Mouse (Mus musculus) brain, embryonic 18.5 days (tissue): ENCODE measurements around the gene Fbxo34.

Experiments
- DNase-seq: peaks from one replicate; pipeline ENCODE4 v3.0.0-alpha.2; 2012; ENCODE audit warnings: low read depth, low spot score

The Fbxo34 gene

DNA sequence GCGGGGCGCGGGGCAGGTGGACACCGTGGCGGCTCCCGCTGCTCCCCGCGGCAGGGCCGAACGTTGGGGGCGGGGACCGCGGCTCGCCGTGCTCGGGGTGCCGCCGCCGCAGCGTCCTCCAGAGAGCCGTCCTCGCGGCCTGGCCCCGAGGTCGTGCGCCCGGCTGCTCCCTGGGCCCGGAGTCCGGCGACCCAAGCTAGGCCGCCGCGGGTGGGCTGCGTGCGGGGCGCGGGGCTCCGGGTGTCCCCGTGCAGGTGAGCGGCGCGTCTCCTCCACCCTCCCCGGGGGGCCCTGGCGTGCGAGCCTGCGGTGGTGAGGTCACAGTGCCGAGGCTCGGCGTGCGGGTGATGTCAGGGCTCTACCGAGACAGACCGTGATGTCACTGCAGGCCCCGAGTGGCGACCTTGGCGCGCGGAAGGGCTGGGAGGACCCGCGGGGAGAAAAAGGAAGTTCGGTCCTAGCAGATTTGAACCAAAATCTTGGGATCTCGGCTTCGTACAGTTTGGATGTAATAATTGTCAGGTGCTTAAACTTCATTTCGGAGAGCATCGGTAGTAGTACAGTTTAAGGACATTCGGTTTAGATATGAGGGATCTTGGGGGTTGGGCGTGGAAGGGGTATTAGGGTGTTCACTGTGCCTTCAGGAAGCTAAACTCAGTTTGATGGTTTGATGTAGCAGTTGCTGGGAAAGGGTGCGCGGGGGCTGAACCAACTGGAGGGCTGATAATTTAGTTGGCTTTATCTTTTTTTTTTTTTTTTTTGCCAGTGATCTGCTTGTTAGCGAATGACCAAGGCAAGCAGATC lies 22.7 kb downstream of the Fbxo34 start:
- DNase-seq = no peak

DNA sequence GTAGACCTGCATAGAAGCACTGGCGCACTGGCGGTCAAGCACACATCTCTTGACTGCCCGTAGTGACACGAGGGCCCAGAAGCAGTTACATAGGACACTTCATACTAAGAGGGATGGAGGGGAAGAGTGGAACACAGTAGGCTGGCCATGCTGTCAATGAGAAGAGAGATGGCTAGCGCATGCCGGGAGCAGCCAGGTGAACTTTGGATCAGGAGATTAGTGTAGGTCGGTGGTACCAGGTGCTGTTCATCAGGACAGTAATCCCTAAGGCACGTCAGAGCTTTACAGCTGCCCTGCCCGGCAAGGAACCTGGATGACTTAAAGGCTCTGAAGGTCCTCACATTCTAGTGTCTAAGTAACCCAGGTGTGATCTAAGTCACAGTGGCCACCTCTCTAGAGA lies 23.7 kb downstream of the Fbxo34 start:
- DNase-seq = no peak

DNA sequence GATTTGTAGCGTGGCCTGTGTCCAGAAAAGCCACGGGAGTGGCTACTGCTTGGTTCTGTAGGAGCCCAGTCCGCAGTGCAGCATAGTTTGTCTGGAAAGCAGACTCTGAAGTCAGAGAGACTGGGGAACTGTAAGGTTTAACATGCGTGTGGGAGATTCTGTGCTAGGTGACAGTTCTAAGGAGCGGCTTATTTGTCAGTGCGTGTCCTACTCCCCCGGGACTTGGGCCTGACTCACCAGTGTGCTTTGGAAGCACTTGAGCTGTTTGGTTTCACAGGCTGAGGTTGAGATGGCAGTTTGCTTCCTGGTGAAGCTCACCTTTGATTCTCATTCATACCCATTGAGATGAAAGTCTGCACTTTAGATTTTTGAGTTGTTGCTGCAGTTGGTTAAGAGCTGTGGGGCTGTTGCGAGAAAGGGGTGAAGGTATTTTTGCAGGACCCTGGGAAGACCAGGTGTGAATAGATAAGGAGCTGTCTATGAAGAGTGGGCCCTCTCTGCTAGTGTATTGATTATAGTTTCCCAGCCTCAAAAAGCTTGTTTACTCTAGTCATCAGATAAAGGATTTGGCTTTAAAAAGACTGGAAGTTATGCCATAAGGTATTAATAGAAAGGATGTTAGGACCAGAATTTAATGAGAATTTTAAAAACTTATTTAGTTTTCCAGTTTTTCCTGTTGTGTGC lies 24.5 kb downstream of the Fbxo34 start:
- DNase-seq = no peak

DNA sequence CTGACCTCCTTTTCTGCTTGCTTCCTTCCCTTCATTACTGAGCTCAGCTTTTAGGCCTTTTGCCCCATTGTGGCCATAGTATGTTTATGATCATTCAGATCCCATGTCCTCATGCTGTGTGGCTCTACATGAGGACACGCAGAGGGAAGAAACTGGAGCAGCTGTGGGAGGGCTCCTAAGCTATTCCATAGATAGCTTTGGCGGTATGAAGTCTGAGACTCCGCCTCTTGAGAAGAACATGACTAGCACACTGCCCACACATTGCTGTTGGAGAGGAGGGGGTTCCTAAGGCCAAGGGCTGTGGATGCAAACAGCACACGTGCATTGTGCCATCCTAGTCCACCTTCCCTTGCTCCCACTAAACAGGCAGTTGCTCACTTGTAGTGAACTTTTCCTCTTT lies 26.0 kb downstream of the Fbxo34 start:
- DNase-seq = no peak

DNA sequence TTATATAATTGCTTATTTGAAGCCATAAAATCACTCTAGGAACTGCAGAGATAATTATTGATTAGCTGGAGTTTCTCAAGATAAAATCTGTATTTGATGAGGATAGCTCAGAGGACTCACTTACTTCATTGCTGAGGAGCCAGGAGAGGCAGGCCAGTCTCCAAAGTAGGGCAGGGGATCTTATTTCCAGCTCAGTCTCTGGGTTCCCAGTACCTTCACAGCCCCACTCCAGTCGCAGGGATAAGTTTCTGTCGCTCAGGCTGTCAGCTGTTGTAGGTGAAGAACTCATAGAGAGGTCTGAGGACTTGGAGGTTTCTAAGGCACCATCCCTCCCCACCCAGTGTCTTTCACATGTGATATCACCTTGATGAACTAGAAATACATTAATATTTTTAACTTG lies 27.5 kb downstream of the Fbxo34 start:
- DNase-seq = no peak

DNA sequence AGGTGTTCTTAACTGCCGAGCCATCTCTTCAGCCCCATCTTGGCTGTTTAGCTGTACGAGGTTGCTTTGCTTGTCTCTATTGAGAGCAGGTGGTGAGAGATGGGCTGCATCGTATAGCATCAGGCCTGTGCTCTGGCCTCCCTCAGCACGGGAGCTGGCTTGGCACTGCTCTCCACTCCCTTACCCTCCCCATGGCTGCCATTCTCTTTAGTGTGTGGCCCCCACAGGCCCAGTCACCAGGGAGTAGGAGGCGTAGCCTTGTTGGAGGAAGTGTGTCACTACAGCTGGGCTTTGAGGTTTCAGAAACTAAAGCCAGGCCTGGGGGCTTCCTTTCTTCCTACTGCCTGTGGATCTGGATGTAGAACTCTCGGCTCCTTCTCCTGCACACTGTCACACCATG lies 32.0 kb downstream of the Fbxo34 start:
- DNase-seq = no peak

DNA sequence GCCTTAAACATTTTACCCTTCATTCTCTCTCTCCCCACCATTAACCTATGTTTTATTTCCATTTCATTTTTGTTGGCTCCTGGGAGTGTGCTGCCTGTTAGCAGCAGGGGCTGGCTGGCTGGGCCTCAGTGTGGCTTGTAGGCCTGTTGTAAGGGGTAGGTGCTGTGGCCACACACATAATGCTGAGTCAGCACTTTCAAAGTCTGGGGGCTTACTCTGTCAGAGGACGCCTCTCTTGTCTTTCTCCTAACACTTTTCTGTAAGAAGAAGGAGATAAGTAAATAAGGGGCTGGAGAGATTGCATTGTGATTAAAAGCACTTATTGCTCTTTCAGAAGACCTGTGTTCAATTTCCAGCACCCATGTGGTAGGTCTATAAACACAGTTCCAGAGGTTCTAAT lies 32.9 kb downstream of the Fbxo34 start:
- DNase-seq = no peak

DNA sequence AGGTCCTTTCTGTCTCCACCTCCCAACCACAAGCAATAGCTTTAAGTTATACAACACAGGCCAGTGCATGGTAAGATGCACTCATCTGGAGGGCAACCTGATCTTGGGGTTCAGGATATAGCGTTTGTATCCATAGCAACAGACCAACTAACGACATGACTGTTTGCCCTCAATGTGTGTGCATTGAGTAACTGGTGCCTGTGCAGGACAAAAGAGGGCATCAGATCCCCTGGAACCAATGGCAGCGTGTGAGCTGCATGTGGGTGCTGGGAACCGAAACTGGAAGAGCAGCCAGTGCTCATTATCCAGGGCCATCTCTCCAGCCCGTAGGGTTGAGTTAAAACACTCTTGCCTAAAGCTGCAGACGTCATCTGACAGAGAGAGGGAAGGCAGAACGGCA lies 38.5 kb downstream of the Fbxo34 start:
- DNase-seq = no peak

DNA sequence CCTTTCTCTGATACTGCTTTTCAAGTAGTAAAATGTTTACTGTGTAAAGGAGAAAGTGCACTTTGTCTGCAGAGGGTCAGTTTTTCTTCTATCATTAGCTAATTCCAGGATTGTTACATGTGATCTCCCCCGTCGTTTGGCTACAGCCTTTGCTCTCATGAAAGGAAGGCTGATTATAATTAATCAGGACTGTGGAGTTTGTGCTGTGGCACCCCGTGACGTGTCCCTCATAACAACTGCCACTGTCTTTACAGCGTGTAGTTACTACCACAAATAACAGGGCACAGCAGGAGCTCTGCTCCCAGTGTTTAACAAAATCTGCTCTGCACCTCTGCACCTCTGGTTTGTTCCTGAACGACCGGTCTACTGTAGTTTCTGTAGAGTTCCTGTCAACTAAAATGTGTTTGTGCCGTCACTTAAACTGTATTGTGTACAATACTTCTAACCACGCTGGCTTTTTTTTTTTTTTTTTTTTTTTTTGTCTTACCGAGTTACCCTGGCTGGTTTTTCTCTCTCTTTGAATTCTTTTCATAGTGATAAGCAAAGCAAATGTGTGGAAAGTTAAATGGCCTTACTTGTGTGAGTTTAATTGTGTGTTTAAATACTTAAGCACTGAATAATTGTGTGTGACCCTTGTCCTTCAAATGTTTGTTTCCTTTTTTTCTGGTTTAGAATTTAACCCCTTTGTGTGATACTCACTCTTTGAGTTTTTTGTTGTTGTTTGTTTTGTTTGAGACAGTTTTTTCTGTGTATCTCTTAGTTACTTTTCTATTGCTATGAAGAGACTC lies 39.3 kb downstream of the Fbxo34 start:
- no peak for DNase-seq

DNA sequence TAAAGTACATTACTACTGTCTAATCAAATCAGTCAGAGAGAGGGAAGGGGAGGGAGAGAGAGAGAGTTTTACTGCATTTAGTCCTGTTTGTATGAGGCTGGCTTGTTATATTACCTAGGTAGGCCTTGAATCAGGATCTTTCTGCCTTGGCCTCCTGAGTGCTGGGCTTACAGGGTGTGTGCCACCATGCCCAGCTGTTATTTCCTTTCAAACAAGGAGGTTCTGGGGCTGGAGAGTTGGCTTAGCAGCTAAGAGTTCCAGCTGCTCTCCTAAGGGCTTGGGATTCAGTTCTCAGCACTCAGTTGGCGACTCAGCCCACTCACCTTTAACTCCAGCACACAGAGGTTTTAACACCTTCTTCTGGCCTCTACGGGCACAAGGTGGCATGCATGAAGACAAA lies 40.5 kb downstream of the Fbxo34 start:
- DNase-seq = no peak

DNA sequence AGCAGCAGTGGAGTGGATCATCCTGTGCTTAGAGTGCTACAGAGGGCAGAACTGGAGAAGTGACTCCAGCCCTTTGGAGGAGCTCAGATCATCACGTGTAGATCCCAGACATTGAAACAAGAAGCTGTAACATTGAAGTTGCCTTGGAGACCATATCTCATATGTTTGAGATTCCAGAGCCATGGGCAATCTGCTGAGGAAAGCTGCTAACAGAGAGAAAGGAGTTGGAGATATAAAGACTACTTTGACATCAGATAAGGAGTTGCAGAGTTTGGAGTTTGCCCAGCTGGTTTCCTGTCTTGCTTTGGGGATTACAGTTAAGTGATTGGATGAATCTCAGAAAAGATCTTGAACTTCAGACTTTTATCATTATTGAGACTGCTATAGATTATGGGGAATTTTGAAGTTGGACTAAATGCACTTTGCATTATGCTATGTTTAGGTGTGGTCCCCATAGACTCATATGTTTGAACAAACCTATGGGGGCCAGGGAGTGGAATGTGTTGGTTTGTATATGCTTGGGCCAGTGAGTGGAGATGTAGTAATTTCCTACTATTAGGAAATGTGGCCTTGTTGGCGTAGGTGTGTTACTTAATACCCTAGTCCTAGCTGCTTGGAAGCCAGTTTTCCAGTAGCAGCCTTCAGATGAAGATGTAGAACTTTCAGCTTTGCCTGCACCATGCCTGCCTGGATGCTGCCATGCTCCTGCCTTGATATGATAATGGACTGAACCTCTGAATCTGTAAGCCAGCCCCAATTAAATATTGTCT lies 43.6 kb downstream of the Fbxo34 start:
- no peak for DNase-seq

DNA sequence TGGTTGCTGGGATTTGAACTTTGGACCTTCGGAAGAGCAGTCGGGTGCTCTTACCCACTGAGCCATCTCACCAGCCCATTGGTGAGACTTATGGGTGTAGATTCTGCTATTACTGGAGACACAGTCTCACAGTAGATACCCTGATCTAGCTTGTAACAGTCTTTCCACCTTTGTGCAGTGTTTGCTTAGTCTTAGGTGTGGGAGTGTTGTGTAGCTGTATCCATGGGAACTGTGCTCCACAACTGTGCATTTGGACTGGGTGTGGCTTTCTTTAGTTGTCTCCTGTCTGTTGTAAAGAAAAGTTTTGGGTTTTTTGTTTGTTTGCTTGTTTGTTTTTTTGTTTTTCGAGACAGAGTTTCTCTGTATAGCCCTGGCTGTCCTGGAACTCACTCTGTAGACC lies 45.7 kb downstream of the Fbxo34 start:
- no peak for DNase-seq

DNA sequence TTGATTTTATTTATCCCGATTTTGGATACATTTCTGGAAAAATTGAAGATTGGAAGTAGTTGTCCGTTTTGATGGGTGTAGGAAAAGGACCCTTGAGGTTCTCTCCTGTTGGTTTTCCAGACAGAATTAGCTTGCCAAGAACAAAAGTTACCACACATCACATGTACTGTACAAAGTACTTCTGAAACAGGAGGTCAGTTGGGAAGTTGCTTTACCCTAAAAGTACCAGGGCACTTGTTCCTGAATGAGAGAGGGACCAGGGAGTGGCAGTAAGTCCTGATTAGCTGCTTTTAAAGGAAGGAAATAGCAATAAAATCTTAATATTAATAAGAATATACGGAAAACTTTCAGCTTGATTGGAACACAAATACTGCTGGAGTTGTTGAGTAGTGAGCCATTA lies 46.9 kb downstream of the Fbxo34 start:
- DNase-seq = no peak

DNA sequence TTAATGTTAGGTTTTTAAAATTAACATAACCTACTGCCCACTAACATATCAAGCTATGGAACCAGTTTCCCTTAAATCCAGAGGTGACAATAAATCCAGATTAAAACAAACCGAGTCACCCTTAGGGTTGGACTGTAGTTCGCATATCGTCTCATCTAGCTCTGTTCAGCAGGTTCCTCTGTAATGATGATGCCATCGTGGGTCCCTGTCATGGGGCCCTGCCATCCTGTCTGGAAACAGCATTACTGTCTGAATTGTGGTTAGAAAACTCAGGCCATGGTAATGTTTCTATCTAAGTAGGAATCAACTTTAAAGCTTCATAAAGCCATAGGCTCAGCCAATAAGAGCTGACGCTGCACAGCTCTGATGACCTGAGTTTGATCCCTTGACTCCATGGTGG lies 48.4 kb downstream of the Fbxo34 start:
- DNase-seq = no peak

DNA sequence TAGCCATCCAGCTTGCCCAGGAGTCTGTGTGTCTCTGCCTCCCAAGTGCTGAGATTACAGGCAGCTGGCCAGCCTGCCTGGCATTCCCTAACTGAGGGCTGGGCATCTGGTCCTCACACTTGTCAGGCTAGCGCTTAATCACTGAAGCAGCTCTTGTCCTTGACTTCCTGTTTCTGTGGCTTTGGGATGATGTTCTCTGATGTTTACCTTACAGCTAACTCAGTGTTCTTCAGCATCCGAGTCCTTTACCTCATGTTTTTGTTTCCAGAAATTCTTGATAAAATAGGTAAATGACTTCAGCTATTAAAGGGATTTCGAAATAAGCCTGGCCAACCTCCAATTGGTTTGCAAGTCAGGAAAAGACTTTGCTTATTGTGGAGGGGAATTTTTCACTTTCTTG lies 53.8 kb downstream of the Fbxo34 start:
- no peak for DNase-seq

DNA sequence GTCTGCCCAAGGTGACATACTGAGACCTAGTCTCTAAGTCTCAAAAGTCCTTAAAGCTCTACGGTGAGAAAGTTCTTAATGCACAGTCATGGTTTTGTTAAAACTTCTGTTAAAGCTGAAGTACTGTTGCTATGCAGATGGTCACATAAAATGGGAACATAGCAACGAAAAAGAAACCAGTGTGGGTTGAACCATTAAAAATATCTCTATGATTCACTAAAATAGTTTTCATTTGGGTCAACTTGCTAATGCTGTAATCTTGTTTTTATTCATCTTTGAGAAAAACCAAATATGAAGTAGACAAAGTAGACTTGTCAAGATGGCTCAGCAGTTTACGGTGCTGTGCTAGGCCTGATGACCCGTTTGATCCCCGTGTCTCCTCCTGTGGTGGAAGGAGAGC lies 56.5 kb downstream of the Fbxo34 start:
- no peak for DNase-seq

DNA sequence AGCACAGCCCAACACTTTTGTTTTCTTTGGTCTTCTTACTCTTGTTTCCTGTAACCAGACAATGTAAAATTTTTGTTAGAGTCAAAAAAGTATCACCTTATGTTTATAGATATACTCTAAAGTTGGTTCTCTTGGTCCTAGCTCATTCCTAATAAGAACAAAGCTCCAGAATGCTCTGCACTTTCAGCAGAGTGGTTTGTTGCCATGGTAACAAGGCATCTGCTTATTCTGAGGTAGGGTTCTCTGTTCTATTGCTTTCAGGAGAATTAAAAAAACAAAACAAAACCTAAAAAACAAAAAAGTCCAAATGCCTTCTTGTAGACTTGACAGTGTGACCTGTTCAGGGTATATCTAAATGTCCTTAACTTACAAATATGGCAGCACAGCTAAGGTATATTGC lies 57.8 kb downstream of the Fbxo34 start:
- no peak for DNase-seq

DNA sequence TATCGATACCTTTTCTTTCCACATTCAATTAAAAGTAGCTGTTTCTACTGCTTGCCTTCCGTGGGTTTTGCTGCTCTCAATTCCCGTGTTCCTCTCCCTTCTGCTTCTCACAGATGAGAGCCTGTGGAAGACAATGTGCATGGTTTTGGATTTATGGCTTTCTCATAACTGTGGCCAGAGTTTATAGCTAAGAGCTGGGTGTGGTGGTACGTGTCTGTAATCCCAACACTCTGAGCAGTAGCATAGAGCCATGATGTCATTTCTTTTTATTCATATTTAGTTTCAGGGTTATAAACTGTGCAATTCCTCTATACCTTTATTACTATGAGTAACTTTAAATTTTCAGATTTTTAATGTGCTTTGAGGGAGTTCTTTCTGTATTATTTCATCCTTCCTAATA lies 60.0 kb downstream of the Fbxo34 start:
- no peak for DNase-seq

DNA sequence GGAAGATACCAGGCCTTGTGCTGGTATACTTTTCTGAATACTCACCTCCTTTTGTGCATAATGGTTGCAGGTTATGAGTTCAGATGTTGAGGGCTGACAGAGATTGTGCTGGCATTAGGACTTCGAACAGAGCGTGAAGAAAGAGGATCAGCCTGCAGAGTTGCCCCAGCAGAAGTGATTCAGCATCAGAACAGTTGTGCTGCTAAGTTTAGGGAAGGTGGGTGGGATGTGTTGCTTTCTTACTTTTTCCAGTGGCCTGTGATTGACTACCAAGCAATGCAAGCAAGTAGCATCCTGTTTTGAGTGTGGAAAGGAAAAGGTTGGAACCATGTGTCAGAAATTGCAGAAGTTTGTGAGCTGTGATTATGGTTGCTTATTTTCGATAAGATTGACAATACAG lies 63.4 kb downstream of the Fbxo34 start:
- DNase-seq = no peak

DNA sequence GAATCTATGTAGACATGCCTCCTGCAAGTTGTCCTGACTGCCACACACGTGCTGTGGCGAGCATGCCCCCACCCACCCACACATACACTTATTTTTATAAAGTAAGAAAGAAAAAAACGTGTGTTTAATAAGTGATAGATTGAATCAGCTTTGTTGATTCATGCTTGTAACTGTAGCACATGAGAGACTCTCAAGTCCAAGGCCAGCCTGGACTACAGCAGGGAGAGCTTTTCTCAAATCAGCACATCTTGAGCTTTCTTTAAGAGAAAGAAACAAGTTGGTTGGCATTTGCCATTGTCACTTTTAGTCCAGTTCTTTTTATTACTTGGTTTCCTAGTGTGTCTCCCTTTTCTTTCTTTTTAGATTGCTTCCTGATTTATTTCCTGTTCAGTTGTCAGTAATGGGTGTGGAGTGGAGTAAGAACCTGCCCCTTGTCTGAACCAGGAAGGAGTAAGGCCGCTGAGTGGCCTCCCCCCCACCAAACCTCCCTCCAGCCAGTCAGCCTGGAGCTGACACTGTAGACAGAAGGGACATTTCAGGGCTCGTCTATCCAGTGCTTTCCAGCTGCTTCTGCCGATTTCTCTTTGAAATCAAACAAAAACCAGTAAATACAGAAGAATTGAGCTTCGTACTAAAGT lies 64.7 kb downstream of the Fbxo34 start:
- no peak for DNase-seq

DNA sequence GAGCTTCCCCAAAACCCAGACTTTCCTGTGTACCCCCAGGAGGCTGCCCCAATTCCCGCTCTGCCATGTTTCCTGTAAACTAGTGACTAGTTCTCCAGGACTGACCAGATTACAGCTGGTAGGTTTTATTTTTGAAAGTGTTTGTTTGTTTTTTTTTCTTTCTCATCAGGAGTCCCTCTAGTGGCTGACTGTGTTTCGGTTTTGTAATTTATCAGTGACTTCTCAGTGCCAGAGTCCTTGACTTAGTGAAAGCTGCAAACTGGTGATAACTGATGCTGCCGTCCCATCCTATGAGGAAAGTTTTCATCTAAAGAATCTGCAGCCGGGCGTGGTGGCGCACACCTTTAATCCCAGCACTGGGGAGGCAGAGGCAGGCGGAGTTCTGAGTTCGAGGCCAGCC lies 65.4 kb downstream of the Fbxo34 start:
- no peak for DNase-seq
